Mouse (Mus musculus) liver, adult 2 months (tissue): Measurements from ENCODE around the gene Foxc2. TPM values are rescaled to one million over a fixed set of nuclear protein-coding genes. Genes with fewer than 3 reads are reported as not detected.

Experiments
- DNase-seq: peaks from one replicate; pipeline ENCODE4 v3.0.0-alpha.2; 2011; ENCODE audit warnings: low read depth, low spot score; ENCODE audit errors: extremely low read depth
- H3K27ac ChIP-seq: fragments of 200-500 bp; replicated peaks from 2 replicates; pipeline ENCODE4 v1.5.1; 2012; ENCODE audit warnings: low read depth, mild to moderate bottlenecking, control low read depth, inconsistent platforms, low read length; ENCODE audit not compliant: insufficient read depth
- H3K27me3 ChIP-seq: fragments of 200-500 bp; 2 replicates; pipeline ENCODE4 v1.6.1; 2012; ENCODE audit warnings: mild to moderate bottlenecking, moderate library complexity, low read length, inconsistent platforms; ENCODE audit not compliant: control insufficient read depth, insufficient read depth
- H3K36me3 ChIP-seq: fragments of 200-500 bp; 2 replicates; pipeline ENCODE4 v1.6.1; 2012; ENCODE audit warnings: low read length, inconsistent platforms; ENCODE audit not compliant: control insufficient read depth, insufficient read depth
- H3K4me1 ChIP-seq: fragments of 200-500 bp; 2 replicates; pipeline ENCODE4 v1.6.1; 2011; ENCODE audit warnings: low read length; ENCODE audit not compliant: control insufficient read depth, insufficient read depth
- H3K4me3 ChIP-seq: fragments of 200-500 bp; 2 replicates; pipeline ENCODE4 v1.5.1; 2011; ENCODE audit warnings: low read depth, mild to moderate bottlenecking, control low read depth, low read length, moderate library complexity; ENCODE audit not compliant: insufficient read depth
- H3K79me2 ChIP-seq: fragments of 200-500 bp; 2 replicates; pipeline ENCODE4 v1.6.1; 2012; ENCODE audit warnings: inconsistent platforms, mild to moderate bottlenecking, low read length, moderate library complexity; ENCODE audit not compliant: control insufficient read depth, insufficient read depth
- H3K9ac ChIP-seq: fragments of 200-500 bp; 2 replicates; pipeline ENCODE4 v1.6.1; 2012; ENCODE audit warnings: low read depth, mild to moderate bottlenecking, control low read depth, inconsistent platforms, low read length
- CTCF ChIP-seq: fragments of 200-500 bp; IDR thresholded peaks from 2 replicates; pipeline ENCODE4 v1.5.1; 2011; ENCODE audit warnings: low read depth, low read length, control low read depth
- POLR2A ChIP-seq: fragments of 200-500 bp; IDR thresholded peaks from 2 replicates; pipeline ENCODE4 v1.6.1; 2011; ENCODE audit warnings: low read length, control low read depth; ENCODE audit not compliant: insufficient read depth; ENCODE audit errors: extremely low read depth
- WGBS: fragments of 180-500 bp; shearing (Covaris S2); methylation state at CpG from one replicate; pipeline ENCODE4 v1.1.7; 2018; 5-methylcytosine and 5-hydroxymethylcytosine counted together
- polyA plus RNA-seq: library from polyadenylated mRNA; depleted of rRNA; stranded (reverse); fragments of >200 nt; gene quantifications from 2 replicates; pipeline ENCODE4 v1.2.3, GENCODE M21; 2012
- total RNA-seq: library from RNA; depleted of rRNA; stranded (reverse); fragments of >200 nt; gene quantifications from 2 replicates; pipeline ENCODE4 v1.2.3, GENCODE M21; 2014

Foxc2 gene
- total and polyA plus RNA-seq, 2 experiments: 0.06 TPM; not detected in 1

GRCm38 (mm10) chr8:121074848-121075145 is 41.2 kb upstream of the Foxc2 start:
- H3K9ac ChIP-seq: no peak overlapping the region
- no peaks in the 10 kb centered on the region for H3K36me3 ChIP-seq
- no peak overlapping the region for H3K4me3 ChIP-seq
- TF ChIP-seq CTCF (no peak), POLR2A (no peak)
- 4% methylated on average over 10 of the region's 10 CpGs for WGBS
- DNase-seq: no peak
- no peaks in the 10 kb centered on the region for H3K4me1 ChIP-seq
- no peaks in the 10 kb centered on the region for H3K79me2 ChIP-seq
- H3K27ac ChIP-seq: no peak overlapping the region
- H3K27me3 ChIP-seq: peaks cover 22% of the 10 kb centered on the region

GRCm38 (mm10) chr8:121075936-121076335 is 40.0 kb upstream of the Foxc2 start:
- 9% methylated on average over 13 of the region's 13 CpGs for WGBS
- TF ChIP-seq POLR2A (no peak), CTCF (no peak)
- Histone ChIP-seq H3K79me2 (no peaks in the 10 kb centered on the region), H3K4me1 (no peaks in the 10 kb centered on the region), H3K27ac (no peak overlapping the region), H3K9ac (no peak overlapping the region), H3K27me3 (peaks cover 27% of the 10 kb centered on the region), H3K4me3 (no peak overlapping the region), H3K36me3 (no peaks in the 10 kb centered on the region)
- DNase-seq: no peak

- no peaks in the 10 kb centered on the region for H3K36me3 ChIP-seq
- H3K4me3 ChIP-seq: no peak overlapping the region
- H3K9ac ChIP-seq: no peak overlapping the region
- DNase-seq: no peak
- no peaks in the 10 kb centered on the region for H3K4me1 ChIP-seq
- 16% methylated on average over 7 of the region's 7 CpGs for WGBS
- no peaks in the 10 kb centered on the region for H3K79me2 ChIP-seq
- no peak overlapping the region for H3K27ac ChIP-seq
- TF ChIP-seq CTCF: no peak
- no peak for TF ChIP-seq POLR2A
- H3K27me3 ChIP-seq: peaks cover 23% of the 10 kb centered on the region
These were observed 39.4 kb upstream of the Foxc2 start for GRCm38 (mm10) chr8:121076555-121076954.

- no peak for DNase-seq
- H3K36me3 ChIP-seq: no peaks in the 10 kb centered on the region
- TF ChIP-seq CTCF (no peak), POLR2A (no peak)
- no peaks in the 10 kb centered on the region for H3K79me2 ChIP-seq
- H3K9ac ChIP-seq: no peak overlapping the region
- 11% methylated on average over 14 of the region's 14 CpGs for WGBS
- no peak overlapping the region for H3K4me3 ChIP-seq
- peaks cover 21% of the 10 kb centered on the region for H3K27me3 ChIP-seq
- no peaks in the 10 kb centered on the region for H3K4me1 ChIP-seq
- H3K27ac ChIP-seq: no peak overlapping the region
These were observed 37.2 kb upstream of the Foxc2 start for GRCm38 (mm10) chr8:121078721-121079120.

GRCm38 (mm10) chr8:121079201-121079600 is 36.8 kb upstream of the Foxc2 start:
- Histone ChIP-seq H3K4me1 (no peaks in the 10 kb centered on the region), H3K79me2 (no peaks in the 10 kb centered on the region), H3K27ac (no peak overlapping the region), H3K36me3 (no peaks in the 10 kb centered on the region), H3K9ac (no peak overlapping the region), H3K27me3 (peaks cover 21% of the 10 kb centered on the region), H3K4me3 (no peak overlapping the region)
- no peak for TF ChIP-seq CTCF
- no peak for TF ChIP-seq POLR2A
- WGBS: 6% methylated on average over 7 of the region's 7 CpGs
- no peak for DNase-seq

- 16% methylated on average over 12 of the region's 12 CpGs for WGBS
- H3K27me3 ChIP-seq: peaks cover 22% of the 10 kb centered on the region
- no peaks in the 10 kb centered on the region for H3K36me3 ChIP-seq
- no peak for TF ChIP-seq POLR2A
- no peak for TF ChIP-seq CTCF
- H3K4me3 ChIP-seq: no peak overlapping the region
- H3K27ac ChIP-seq: no peak overlapping the region
- H3K79me2 ChIP-seq: no peaks in the 10 kb centered on the region
- H3K9ac ChIP-seq: no peak overlapping the region
- no peaks in the 10 kb centered on the region for H3K4me1 ChIP-seq
- no peak for DNase-seq
These were observed 36.0 kb upstream of the Foxc2 start for GRCm38 (mm10) chr8:121079944-121080343.
